In the genomic region with DNA sequence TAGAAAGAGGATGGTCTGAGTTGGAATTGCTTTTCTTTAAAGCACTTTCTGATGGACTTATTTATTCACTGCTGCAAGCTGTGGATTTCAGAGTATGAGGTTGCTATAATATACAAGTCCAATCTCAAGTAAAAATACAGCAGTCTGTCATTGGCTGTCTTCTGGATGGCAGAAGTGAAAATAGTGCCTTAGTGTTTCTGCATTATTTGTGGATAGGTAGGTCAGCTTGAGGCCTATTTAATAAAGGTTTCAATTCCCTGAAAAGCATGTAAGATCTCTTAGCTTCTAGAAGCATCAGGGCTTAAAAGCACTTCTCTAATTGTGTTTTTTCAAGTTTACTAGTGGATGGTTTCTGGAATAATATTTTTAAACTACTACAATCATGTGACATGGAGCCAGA, we compare ENCODE assay signal across 12 mouse cellular contexts. TPM values are rescaled to one million over a fixed set of nuclear protein-coding genes. Genes with fewer than 3 reads are reported as not detected.
"Had no signal": no experiment of that assay in that cellular context is flagged by ENCODE, and none has a peak within 500 bp of the region (broad histone marks: within the 10 kb centered on the region; RNA-seq: fewer than 3 reads in every experiment).

No protein-coding gene starts in this region.

RNA-seq across cellular contexts. Expression of a gene that starts 24.5 kb away (rescaled TPM):
- total RNA-seq: forebrain, postnatal 0 days; gastrocnemius, adult 18-20 months; gastrocnemius, adult 2 months; gastrocnemius, adult 8-10 months; gastrocnemius, postnatal 10 days; gastrocnemius, postnatal 14 days; gastrocnemius, postnatal 25 days; gastrocnemius, postnatal 36 days; gastrocnemius, postnatal 4 days; heart, adult 18-20 months; heart, adult 2 months; heart, adult 8-10 months had no signal

RNA-seq across cellular contexts. Expression of a gene that starts 24.6 kb away (rescaled TPM):
- total RNA-seq: forebrain, postnatal 0 days had no signal

RNA-seq across cellular contexts. Expression of a gene that starts 33.5 kb away (rescaled TPM):
- total RNA-seq: forebrain, postnatal 0 days; gastrocnemius, adult 18-20 months; gastrocnemius, adult 2 months; gastrocnemius, adult 8-10 months; gastrocnemius, postnatal 10 days; gastrocnemius, postnatal 14 days; gastrocnemius, postnatal 25 days; gastrocnemius, postnatal 36 days; gastrocnemius, postnatal 4 days; heart, adult 18-20 months; heart, adult 2 months; heart, adult 8-10 months had no signal

RNA-seq across cellular contexts. Expression of a gene that starts 42.0 kb away (rescaled TPM):
- total RNA-seq: forebrain, postnatal 0 days; gastrocnemius, adult 18-20 months; gastrocnemius, adult 2 months; gastrocnemius, adult 8-10 months; gastrocnemius, postnatal 10 days; gastrocnemius, postnatal 14 days; gastrocnemius, postnatal 25 days; gastrocnemius, postnatal 36 days; gastrocnemius, postnatal 4 days; heart, adult 18-20 months; heart, adult 2 months; heart, adult 8-10 months had no signal

RNA-seq across cellular contexts. Expression of a gene that starts 59.4 kb away (rescaled TPM):
- total RNA-seq: forebrain, postnatal 0 days; gastrocnemius, adult 18-20 months; gastrocnemius, adult 2 months; gastrocnemius, adult 8-10 months; gastrocnemius, postnatal 10 days; gastrocnemius, postnatal 14 days; gastrocnemius, postnatal 25 days; gastrocnemius, postnatal 36 days; gastrocnemius, postnatal 4 days; heart, adult 18-20 months; heart, adult 2 months; heart, adult 8-10 months had no signal
